Mouse (Mus musculus) erythroblast, embryonic 14.5 days (primary cell): ENCODE measurements around the gene Bpgm. TPM values are rescaled to one million over a fixed set of nuclear protein-coding genes. Genes with fewer than 3 reads are reported as not detected.

ENCODE experiments used
- H3K27me3 ChIP-seq: 2 replicates; pipeline ENCODE4 v1.6.1; 2012; ENCODE audit warnings: inconsistent platforms; ENCODE audit not compliant: control insufficient read depth
- H3K36me3 ChIP-seq: 2 replicates; pipeline ENCODE4 v1.6.1; 2012; ENCODE audit warnings: mild to moderate bottlenecking, inconsistent platforms; ENCODE audit not compliant: control insufficient read depth
- H3K4me1 ChIP-seq: 2 replicates; pipeline ENCODE4 v1.6.1; 2012; ENCODE audit warnings: inconsistent platforms; ENCODE audit not compliant: control insufficient read depth
- H3K4me3 ChIP-seq: replicated peaks from 2 replicates; pipeline ENCODE3; 2012; ENCODE audit warnings: moderate library complexity, mild to moderate bottlenecking, inconsistent platforms
- H3K9me3 ChIP-seq: 2 replicates; pipeline ENCODE4 v1.6.1; 2012; ENCODE audit warnings: low read length, inconsistent platforms, mixed read lengths; ENCODE audit not compliant: control insufficient read depth
- GATA1 ChIP-seq: IDR thresholded peaks from 2 replicates; pipeline ENCODE4 v1.6.1; 2012; ENCODE audit warnings: low read length, inconsistent platforms, mixed read lengths
- TAL1 ChIP-seq: IDR thresholded peaks from 3 replicates; pipeline ENCODE4 v1.6.1; 2012; ENCODE audit warnings: low read length, inconsistent platforms, mixed read lengths
- polyA plus RNA-seq: library from polyadenylated mRNA; stranded (reverse); fragments of >175 nt; gene quantifications from 2 replicates; pipeline ENCODE4 v1.2.3, GENCODE M21; 2012

Gene Bpgm
- polyA plus RNA-seq, 1 experiment, result 17.4 TPM

GRCm38 (mm10) chr6:34519087-34519486 is 43.1 kb downstream of the Bpgm start:
- Histone ChIP-seq H3K27me3 (peaks cover 8% of the 10 kb centered on the region), H3K4me1 (peaks cover 56% of the 10 kb centered on the region), H3K36me3 (no peaks in the 10 kb centered on the region), H3K4me3 (no peak overlapping the region), H3K9me3 (no peaks in the 10 kb centered on the region)
- TF ChIP-seq GATA1 (no peak), TAL1 (no peak)

GRCm38 (mm10) chr6:34520491-34520890 is 44.5 kb downstream of the Bpgm start:
- Histone ChIP-seq H3K27me3 (no peaks in the 10 kb centered on the region), H3K36me3 (no peaks in the 10 kb centered on the region), H3K4me3 (no peak overlapping the region), H3K4me1 (peaks cover 60% of the 10 kb centered on the region), H3K9me3 (no peaks in the 10 kb centered on the region)
- TF ChIP-seq TAL1 (no peak), GATA1 (no peak)

- Histone ChIP-seq H3K4me1 (peaks cover 65% of the 10 kb centered on the region), H3K27me3 (no peaks in the 10 kb centered on the region), H3K4me3 (no peak overlapping the region), H3K36me3 (no peaks in the 10 kb centered on the region), H3K9me3 (no peaks in the 10 kb centered on the region)
- TF ChIP-seq GATA1 (no peak), TAL1 (no peak)
These were observed 44.9 kb downstream of the Bpgm start for GRCm38 (mm10) chr6:34520912-34521311.

GRCm38 (mm10) chr6:34523476-34523875 is 47.5 kb downstream of the Bpgm start:
- Histone ChIP-seq H3K4me3 (no peak overlapping the region), H3K27me3 (no peaks in the 10 kb centered on the region), H3K36me3 (no peaks in the 10 kb centered on the region), H3K9me3 (no peaks in the 10 kb centered on the region), H3K4me1 (peaks cover 66% of the 10 kb centered on the region)
- TF ChIP-seq GATA1 (no peak), TAL1 (no peak)

- Histone ChIP-seq H3K9me3 (no peaks in the 10 kb centered on the region), H3K27me3 (peaks cover 5% of the 10 kb centered on the region), H3K4me1 (peaks cover 52% of the 10 kb centered on the region), H3K36me3 (no peaks in the 10 kb centered on the region), H3K4me3 (no peak overlapping the region)
- TF ChIP-seq TAL1 (no peak), GATA1 (no peak)
These were observed 49.5 kb downstream of the Bpgm start for GRCm38 (mm10) chr6:34525499-34525924.

GRCm38 (mm10) chr6:34525927-34526326 is 49.9 kb downstream of the Bpgm start:
- H3K4me3 ChIP-seq, result no peak overlapping the region
- H3K4me1 ChIP-seq, result peaks cover 52% of the 10 kb centered on the region
- no peaks in the 10 kb centered on the region for H3K36me3 ChIP-seq
- TF ChIP-seq TAL1 (no peak), GATA1 (no peak)
- no peaks in the 10 kb centered on the region for H3K9me3 ChIP-seq
- peaks cover 5% of the 10 kb centered on the region for H3K27me3 ChIP-seq

GRCm38 (mm10) chr6:34526389-34526788 is 50.4 kb downstream of the Bpgm start:
- no peak for TF ChIP-seq TAL1
- no peak for TF ChIP-seq GATA1
- no peaks in the 10 kb centered on the region for H3K36me3 ChIP-seq
- H3K27me3 ChIP-seq, result peaks cover 5% of the 10 kb centered on the region
- H3K4me1 ChIP-seq, result peaks cover 52% of the 10 kb centered on the region
- no peak overlapping the region for H3K4me3 ChIP-seq
- H3K9me3 ChIP-seq, result no peaks in the 10 kb centered on the region

GRCm38 (mm10) chr6:34528131-34528530 is 52.1 kb downstream of the Bpgm start:
- no peaks in the 10 kb centered on the region for H3K9me3 ChIP-seq
- H3K36me3 ChIP-seq, result no peaks in the 10 kb centered on the region
- peaks cover 52% of the 10 kb centered on the region for H3K4me1 ChIP-seq
- no peak overlapping the region for H3K4me3 ChIP-seq
- peaks cover 17% of the 10 kb centered on the region for H3K27me3 ChIP-seq
- no peak for TF ChIP-seq TAL1
- TF ChIP-seq GATA1, result no peak

GRCm38 (mm10) chr6:34529992-34530391 is 54.0 kb downstream of the Bpgm start:
- peaks cover 26% of the 10 kb centered on the region for H3K27me3 ChIP-seq
- no peak overlapping the region for H3K4me3 ChIP-seq
- H3K4me1 ChIP-seq, result peaks cover 39% of the 10 kb centered on the region
- H3K36me3 ChIP-seq, result no peaks in the 10 kb centered on the region
- no peaks in the 10 kb centered on the region for H3K9me3 ChIP-seq
- no peak for TF ChIP-seq TAL1
- TF ChIP-seq GATA1, result no peak

GRCm38 (mm10) chr6:34533055-34533454 is 57.0 kb downstream of the Bpgm start:
- H3K9me3 ChIP-seq, result no peaks in the 10 kb centered on the region
- TF ChIP-seq TAL1 (no peak), GATA1 (no peak)
- peaks cover 10% of the 10 kb centered on the region for H3K4me1 ChIP-seq
- peaks cover 28% of the 10 kb centered on the region for H3K27me3 ChIP-seq
- no peak overlapping the region for H3K4me3 ChIP-seq
- H3K36me3 ChIP-seq, result no peaks in the 10 kb centered on the region
